Mouse (Mus musculus): Measurements from ENCODE around the gene Crk.

The Crk gene

GRCm38 (mm10) chr11:75678747-75679438 is at the start of gene Crk:
Gene Crk, plus strand, starts transcription at chr11:75679259.
- DNase-seq (ENCODE audit: low spot score): peak; percentile 99

DNA sequence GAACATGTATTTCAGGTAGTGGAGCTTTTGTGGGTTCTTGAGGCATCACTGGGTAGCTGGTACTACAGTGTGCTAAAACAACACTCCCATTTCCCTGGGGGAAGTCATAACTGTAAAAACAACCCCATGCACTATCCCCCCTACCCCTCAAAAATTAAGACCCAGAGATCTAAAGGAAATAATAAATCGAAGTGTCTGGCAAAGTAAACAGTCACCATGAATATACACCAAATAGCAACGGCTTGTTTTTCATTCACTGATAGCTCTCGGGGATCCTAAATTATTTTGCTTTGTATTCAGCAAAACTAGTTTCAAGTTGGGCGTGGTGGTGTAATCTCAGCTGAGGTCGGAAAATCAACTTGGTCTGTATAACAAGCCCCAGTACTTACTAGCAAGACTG is 49.0 kb upstream of the Crk start:
- DNase-seq (ENCODE audit: low spot score): no peak

DNA sequence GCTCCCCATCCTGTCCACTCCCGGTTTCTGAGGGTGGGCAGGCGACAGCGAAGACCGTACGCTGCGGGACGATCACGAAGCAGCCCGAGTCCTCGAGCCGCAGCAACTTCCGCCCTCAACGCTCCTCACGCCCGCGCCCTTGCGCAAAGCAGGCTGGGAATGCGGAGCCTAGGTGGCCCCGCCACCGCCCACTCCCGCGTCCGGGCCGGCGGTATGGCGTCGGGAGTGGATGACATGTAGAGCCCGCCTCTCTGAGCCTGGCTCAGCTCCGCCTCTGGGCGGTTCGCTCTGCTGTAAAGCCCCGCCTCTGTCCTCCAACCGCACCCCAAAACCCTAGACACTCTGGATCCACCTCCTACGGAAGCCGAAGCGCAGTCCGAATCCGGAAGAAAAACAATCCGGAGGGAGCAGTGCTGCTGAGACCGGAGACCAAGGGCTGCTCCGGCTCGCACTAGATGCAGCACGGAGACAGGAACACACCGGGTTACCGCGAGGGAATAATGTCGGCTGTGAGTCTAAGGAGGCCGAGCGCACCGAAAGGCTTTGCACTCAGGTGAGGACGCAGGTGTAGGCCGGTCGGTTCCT is 48.3 kb upstream of the Crk start, which contains the start of gene Inpp5k:
Gene Inpp5k, plus strand, starts transcription at position 344 of the 585 bp plus-strand sequence.
- peak; percentile 96 for DNase-seq (ENCODE audit: low spot score)

DNA sequence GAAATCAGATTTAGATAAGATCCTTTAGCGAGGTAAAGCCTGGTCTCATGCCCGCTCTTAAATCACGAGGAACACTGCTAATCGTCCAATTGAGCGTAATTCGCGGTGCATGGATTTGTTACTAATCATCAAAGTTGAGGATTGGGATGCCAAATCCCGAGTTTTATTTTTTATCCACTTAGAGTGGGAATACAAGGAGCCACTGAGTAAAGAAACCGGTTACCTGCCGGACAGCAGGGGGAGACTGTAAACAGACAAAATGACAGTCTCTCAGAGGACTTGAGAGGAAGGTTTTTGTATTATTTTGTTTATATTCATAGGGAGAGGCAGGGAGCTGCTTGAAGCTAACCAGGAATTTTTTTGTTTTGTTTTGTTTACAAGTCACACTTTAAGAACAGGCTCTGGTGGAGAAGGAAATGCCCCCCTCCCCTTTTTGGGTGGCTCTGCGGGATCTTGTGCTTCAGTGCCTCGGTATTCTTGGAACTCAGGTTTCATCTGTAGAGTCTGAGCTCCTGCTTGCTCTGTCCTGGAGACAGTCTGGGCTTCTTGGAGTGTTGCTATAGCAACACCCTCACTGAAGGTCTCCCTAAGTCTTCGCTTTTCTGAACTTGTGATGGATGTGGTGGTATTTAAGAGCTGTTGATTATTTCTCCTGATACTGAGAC is 47.4 kb upstream of the Crk start:
- peak; percentile 45 for DNase-seq (ENCODE audit: low spot score)

DNA sequence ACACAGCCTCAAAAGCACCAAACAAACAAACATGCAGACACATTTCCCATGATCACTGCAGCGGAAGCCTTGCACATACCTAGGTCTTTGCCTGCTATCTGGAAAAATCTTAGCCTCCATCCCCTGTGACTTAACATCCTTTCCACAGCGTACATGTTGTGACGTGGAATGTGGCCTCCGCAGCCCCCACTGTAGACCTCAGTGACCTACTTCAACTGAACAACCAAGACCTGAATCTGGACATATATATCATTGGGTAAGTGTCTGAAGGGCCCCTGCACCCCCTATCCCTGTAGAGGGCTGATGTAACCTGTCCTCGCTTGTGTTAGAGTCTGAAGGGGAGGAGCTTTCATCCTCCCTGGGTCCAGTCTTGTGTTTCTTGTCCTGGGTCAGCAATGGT is 46.1 kb upstream of the Crk start:
- no peak for DNase-seq (ENCODE audit: low spot score)

DNA sequence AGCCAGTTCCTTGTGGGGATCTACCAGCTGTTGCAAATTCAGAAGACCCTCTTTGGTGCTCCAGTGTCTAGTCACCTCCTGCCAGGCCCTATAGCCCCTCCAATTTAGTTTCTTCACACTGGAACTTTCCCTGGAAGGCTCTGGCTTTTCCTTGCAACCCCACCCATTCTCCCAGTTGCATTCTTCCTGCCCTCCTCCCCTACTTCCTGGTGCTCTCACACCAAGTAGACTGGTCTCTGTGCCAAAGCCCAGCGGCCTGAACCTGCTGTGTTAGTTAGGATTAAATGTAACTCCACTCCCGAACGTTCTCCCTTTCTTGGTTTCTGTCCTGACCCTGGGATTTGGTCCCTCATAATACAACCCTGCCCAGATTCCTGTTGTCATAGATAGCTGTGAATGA is 44.3 kb upstream of the Crk start:
- no peak for DNase-seq (ENCODE audit: low spot score)

GRCm38 (mm10) chr11:75635315-75635714 is 43.7 kb upstream of the Crk start:
- DNase-seq (ENCODE audit: low spot score): no peak

- DNase-seq (ENCODE audit: low spot score): no peak
These were observed 35.7 kb upstream of the Crk start for GRCm38 (mm10) chr11:75643323-75643722.

- no peak for DNase-seq (ENCODE audit: low spot score)
These were observed 34.4 kb upstream of the Crk start for GRCm38 (mm10) chr11:75644684-75645083.

DNA sequence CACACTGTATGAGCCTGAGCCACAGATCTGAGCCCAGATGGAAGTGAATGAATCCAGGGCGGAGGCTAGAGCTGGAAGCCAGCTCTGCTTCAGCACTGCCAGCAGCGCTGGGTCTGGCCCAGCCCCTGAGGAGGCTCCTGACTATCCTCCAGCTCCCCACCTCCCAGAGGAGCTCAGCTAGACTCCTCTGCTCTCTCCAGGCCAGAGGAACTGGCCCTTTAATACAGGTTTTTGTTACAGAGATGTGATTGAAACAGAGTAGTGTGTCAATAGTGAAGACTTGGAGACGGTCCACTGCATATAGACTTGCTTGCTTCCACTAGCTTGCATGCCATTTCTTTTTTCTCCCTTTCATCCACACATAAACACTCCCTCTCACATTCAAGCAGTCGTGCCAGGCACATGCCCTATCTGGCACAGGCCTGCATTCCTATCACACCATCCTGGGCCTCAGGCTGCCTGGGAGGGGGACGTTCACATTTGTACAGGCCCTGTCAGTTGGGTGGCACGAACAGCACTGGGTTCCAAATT is 31.3 kb upstream of the Crk start:
- DNase-seq (ENCODE audit: low spot score): peak; percentile 60

DNA sequence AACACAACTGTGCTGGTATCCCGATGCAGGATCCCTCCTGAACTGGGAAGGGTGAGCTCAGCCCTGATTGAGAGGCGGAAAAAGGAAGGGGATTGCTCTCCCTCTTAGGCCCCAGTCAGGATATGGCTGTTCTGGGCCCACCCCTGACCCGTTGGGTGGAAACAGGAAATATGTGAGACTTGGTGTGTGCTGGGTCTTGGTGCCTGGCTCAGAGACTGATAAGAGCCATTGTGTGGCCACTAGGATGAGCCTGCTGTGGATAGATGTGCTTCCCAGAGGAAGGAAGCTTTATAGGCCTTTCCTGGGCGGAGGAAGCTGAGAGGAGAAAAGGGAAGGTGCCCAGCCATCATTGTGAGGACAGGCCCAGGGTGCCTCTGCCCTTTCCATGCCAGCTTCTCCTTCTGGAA is 29.9 kb upstream of the Crk start:
- no peak for DNase-seq (ENCODE audit: low spot score)

- no peak for DNase-seq (ENCODE audit: low spot score)
These were observed 28.7 kb upstream of the Crk start, which contains the start of gene Myo1c for GRCm38 (mm10) chr11:75650311-75650710. Gene Myo1c, plus strand, starts transcription at chr11:75650504.

- no peak for DNase-seq (ENCODE audit: low spot score)
These were observed 28.1 kb upstream of the Crk start for GRCm38 (mm10) chr11:75650958-75651425.

DNA sequence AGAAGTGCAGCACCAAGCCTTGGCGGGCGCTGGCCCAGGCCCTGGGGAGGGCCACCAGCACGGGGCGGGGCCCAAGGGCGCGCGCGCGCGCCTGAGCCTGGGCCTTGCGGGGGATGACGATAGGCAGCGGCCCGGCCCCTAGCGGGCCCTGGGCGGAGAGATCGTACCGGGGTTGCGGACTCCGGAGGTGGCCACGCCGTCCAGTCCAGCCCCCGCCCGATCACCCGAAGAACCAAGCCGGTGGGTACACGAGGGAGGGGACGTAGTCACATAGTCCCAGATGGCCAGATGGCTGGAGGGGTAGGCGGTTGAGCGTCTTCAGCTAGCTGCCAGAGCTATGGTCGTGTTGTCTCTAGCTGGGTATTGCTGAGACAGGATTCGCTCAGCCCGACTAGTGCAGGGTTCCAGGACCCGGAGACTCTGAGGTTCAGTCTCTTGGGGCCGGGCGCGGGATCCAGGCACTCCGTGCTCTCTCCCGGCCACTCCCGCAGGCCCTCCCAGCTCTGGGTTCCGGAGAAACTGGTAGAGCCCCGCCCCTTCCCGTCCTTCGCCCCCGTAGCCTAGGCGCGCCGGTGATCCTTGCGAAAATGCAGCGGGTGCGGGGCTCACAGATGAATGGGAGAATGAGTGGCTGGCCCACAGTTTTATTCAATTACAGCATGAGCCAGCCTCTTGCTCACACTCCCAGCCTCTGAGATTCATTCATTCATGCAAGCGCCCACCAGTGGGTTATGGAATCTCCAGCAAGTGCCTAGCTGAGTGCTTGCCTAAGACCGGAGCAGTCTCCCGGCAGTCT is 27.4 kb upstream of the Crk start:
- DNase-seq (ENCODE audit: low spot score): peak; percentile 84

DNA sequence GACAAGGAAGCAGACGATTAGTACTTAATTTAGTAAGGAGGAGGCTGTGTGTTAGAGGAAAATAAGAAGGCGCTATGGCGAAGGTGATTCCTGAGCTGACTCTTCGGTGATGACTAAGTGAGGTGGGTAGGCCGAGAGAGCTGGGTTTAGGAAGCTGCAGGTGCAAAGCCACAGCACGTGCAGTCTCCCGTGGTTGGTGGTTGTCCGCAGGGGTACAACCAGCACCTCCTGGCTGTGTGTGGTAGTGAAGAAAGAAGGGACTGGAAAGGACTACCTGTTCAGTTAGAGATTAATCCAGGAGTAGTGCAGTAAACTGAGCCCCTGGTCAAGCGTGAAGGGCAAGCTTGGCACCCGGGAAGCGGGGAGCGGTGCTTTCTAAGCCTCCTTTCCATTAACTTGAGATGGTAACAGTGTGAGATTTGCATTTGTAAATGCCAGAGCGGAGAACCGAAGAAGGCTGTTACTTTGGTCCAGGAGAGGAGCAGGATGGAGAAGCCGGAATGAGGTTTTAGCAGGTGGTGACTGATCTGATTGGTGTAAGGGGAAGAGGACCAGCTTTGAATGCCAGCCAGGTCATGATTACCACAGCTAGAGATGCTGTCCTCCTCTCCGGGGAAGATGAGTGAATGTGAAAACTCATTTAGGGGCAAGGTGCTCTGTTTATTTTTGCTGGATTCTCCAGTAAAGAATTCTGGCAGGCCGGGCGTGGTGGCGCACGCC is 26.7 kb upstream of the Crk start:
- peak; percentile 44 for DNase-seq (ENCODE audit: low spot score)

DNA sequence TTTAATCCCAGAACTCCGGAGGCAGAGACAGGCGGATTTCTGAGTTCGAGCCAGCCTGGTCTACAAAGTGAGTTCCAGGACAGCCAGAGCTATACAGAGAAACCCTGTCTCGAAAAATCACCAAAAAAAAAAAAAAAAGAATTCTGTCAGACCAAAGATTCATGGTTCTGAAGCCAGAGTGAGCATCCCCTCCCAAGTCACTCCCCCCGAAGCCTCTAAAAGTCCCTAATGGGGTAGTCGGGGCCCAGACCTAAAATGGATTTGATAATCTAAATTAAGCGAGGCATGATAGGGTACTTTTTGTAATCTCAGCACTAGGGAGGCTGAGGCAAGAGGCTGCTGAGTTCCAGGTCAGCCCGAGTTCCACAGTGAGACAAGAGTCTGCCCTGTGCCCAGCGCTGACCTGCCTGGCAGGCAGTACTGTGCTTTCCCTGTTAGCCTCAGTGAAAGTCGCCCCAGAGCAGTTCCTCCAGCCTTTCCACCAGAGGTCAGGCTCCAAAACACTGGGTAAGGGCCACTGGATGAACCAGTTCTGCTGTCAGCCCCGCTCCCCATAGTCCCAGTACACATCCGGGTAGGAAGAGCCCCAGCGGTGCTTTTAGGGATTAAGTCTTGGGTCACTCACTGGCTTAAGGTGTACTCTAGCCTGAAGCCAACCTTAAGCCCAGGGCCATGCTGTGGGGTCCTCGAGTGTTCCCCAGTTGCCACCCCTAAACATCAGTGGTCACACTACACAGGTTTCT is 25.9 kb upstream of the Crk start:
- DNase-seq (ENCODE audit: low spot score): peak; percentile 72

DNA sequence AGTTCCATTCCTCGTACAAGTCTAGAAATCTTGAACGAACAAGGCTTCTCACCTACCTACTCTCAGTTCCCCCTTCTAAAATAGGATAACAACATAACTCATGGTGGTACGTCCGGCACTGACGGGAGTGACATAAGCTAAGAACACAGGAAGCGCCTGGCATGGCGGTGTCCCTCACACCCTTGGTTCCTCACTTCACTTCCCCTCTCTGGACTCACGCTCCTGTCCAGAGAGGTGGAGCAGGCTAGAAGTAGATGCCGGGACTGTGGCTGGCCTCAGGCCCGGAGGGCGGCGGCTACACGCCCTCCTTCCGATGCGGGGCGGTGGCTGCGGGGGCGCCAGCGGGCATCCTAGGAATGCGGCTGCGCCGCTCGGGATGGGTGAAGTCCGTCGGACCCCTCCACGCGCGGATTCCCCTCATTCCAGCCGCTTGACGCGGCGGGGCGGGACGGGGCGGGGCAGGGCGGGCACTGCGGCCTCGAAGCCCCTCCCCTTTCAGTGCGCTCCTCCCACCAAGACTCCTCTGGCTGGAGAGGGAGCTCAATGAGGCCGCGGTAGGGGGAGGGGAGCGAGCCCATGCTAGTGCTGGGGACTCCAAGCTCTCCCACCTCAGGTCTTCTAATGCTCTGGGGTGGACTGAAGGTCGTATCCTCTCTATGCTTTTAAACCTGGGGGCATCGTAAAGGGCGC is 25.1 kb upstream of the Crk start:
- DNase-seq (ENCODE audit: low spot score): peak; percentile 90

GRCm38 (mm10) chr11:75654471-75655390 is 24.3 kb upstream of the Crk start:
- DNase-seq (ENCODE audit: low spot score): peak; percentile 42
